Mouse (Mus musculus) layer of hippocampus, adult 18-20 months (tissue): ENCODE measurements around the gene Idh2. TPM values are rescaled to one million over a fixed set of nuclear protein-coding genes. Genes with fewer than 3 reads are reported as not detected.
A peak's percentile ranks its signal among the peaks of the same experiment; 100 is the strongest.

Experiments
- DNase-seq, 2 experiments: peaks; one replicate each; pipeline ENCODE4 v3.0.0; 2022; ENCODE audit warnings: low spot score in 2 of 2
- total RNA-seq, 2 experiments: library from RNA; stranded (reverse); gene quantifications; 2 replicates each; pipeline ENCODE4 v1.2.3; 2021

The Idh2 gene
- total RNA-seq, 2 experiments from 2014 or later = 65.3 to 66.5 TPM

- DNase-seq = no peak
These were observed 27.0 kb downstream of the Idh2 start for GRCm38 (mm10) chr7:80088191-80088590.

- DNase-seq = no peak
These were observed 29.0 kb downstream of the Idh2 start for GRCm38 (mm10) chr7:80085970-80086715.

- DNase-seq = no peak
These were observed 30.7 kb downstream of the Idh2 start for GRCm38 (mm10) chr7:80084484-80084931.

GRCm38 (mm10) chr7:80081586-80082554 lies 33.3 kb downstream of the Idh2 start:
- DNase-seq = no peak

- DNase-seq = peak in 1 of 2 experiments; percentile 54
These were observed 36.3 kb downstream of the Idh2 start for GRCm38 (mm10) chr7:80078792-80079301.

- DNase-seq = no peak
These were observed 37.4 kb downstream of the Idh2 start for GRCm38 (mm10) chr7:80077801-80078200.

GRCm38 (mm10) chr7:80076961-80077716 lies 38.1 kb downstream of the Idh2 start:
- no peak for DNase-seq

GRCm38 (mm10) chr7:80075946-80076583 lies 39.1 kb downstream of the Idh2 start:
- DNase-seq = no peak

- DNase-seq = no peak
These were observed 40.2 kb downstream of the Idh2 start for GRCm38 (mm10) chr7:80074921-80075441.

- DNase-seq = no peak
These were observed 41.7 kb downstream of the Idh2 start for GRCm38 (mm10) chr7:80073506-80073905.

- peak; percentile 65 to 77 for DNase-seq
These were observed 42.9 kb downstream of the Idh2 start for GRCm38 (mm10) chr7:80072297-80072696.

GRCm38 (mm10) chr7:80071209-80071608 lies 44.0 kb downstream of the Idh2 start:
- no peak for DNase-seq

GRCm38 (mm10) chr7:80069615-80070327 lies 45.4 kb downstream of the Idh2 start:
- DNase-seq = peak; percentile 59 to 83

- DNase-seq = no peak
These were observed 46.9 kb downstream of the Idh2 start for GRCm38 (mm10) chr7:80068341-80068740.

- no peak for DNase-seq
These were observed 48.3 kb downstream of the Idh2 start for GRCm38 (mm10) chr7:80066675-80067455.

- DNase-seq = no peak
These were observed 49.9 kb downstream of the Idh2 start for GRCm38 (mm10) chr7:80065250-80065649.

- no peak for DNase-seq
These were observed 51.1 kb downstream of the Idh2 start for GRCm38 (mm10) chr7:80063902-80064736.

- no peak for DNase-seq
These were observed 51.9 kb downstream of the Idh2 start for GRCm38 (mm10) chr7:80063244-80063643.
